Mouse (Mus musculus) forebrain, embryonic 15.5 days (tissue): ENCODE data around the gene Dkk3. TPM values are rescaled to one million over a fixed set of nuclear protein-coding genes. Genes with fewer than 3 reads are reported as not detected.

Source experiments
- ATAC-seq: fragments of 200-750 bp; cut with Nextera tagmentation; replicated peaks from 2 replicates; pipeline ENCODE4 v1.8.0; 2017; ENCODE audit warnings: mild to moderate bottlenecking, moderate TSS enrichment, moderate library complexity
- H3K27ac ChIP-seq: fragments of 300-500 bp; sonication (generic); replicated peaks from 2 replicates; pipeline ENCODE4 v1.5.1; 2015; ENCODE audit warnings: mild to moderate bottlenecking, inconsistent platforms
- H3K27me3 ChIP-seq: fragments of 300-500 bp; sonication (generic); 2 replicates; pipeline ENCODE4 v1.6.1; 2015; ENCODE audit warnings: inconsistent platforms
- H3K36me3 ChIP-seq: fragments of 300-500 bp; sonication (generic); 2 replicates; pipeline ENCODE4 v1.6.1; 2015; ENCODE audit warnings: mild to moderate bottlenecking, inconsistent platforms
- H3K4me1 ChIP-seq: fragments of 300-500 bp; sonication (generic); 2 replicates; pipeline ENCODE4 v1.6.1; 2015; ENCODE audit warnings: inconsistent platforms
- H3K4me2 ChIP-seq: fragments of 300-500 bp; sonication (generic); replicated peaks from 2 replicates; pipeline ENCODE4 v1.6.1; 2015; ENCODE audit warnings: mild to moderate bottlenecking, inconsistent platforms
- H3K4me3 ChIP-seq: fragments of 300-500 bp; sonication (generic); 2 replicates; pipeline ENCODE4 v1.5.1; 2015; ENCODE audit warnings: mild to moderate bottlenecking, inconsistent platforms
- H3K9ac ChIP-seq: fragments of 300-500 bp; sonication (generic); replicated peaks from 2 replicates; pipeline ENCODE4 v1.6.1; 2015; ENCODE audit warnings: mild to moderate bottlenecking, inconsistent platforms
- H3K9me3 ChIP-seq: fragments of 300-500 bp; sonication (generic); 2 replicates; pipeline ENCODE4 v1.6.1; 2016; ENCODE audit warnings: inconsistent platforms
- WGBS: fragments of 180-500 bp; shearing (Covaris S2); methylation state at CpG from one replicate; pipeline ENCODE4 v1.1.7; 2015; ENCODE audit warnings: mixed read lengths; 5-methylcytosine and 5-hydroxymethylcytosine counted together
- polyA plus RNA-seq: library from polyadenylated mRNA; unstranded; fragments of >200 nt; fragmentation: Nextera tagmentation; extraction: Ambion mirVana; gene quantifications from 2 replicates; pipeline ENCODE4 v1.2.1, GENCODE M21; 2015

Dkk3 gene
- polyA plus RNA-seq, 1 experiment from 2014 or later = 25.9 TPM

DNA sequence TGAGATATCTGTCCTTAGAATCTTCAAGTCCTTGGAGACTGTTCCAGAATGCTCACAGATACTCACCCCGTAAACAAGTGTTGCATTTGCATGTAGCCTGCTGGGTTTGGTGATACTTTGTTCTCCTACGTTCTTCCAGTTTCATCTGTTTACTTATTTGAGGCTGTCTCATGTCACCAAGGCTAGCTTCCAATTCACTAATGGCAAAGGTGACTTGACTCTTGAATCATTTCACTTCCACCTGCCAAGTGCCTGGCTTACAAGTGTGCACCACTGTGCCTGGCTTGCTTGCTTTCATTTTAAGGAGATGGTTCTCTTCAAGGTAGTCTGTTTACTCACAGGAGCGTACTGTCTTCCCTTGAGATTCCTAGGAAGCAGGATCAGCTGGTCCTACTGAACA is 5.6 kb upstream of the Dkk3 start:
- Histone ChIP-seq H3K9ac (no peak overlapping the region), H3K27ac (no peak overlapping the region), H3K4me3 (no peak overlapping the region), H3K36me3 (no peaks in the 10 kb centered on the region), H3K4me1 (no peaks in the 10 kb centered on the region), H3K27me3 (no peaks in the 10 kb centered on the region), H3K9me3 (no peaks in the 10 kb centered on the region), H3K4me2 (no peak overlapping the region)
- ATAC-seq = no peak
- 91% methylated on average over 3 of the region's 3 CpGs for WGBS

DNA sequence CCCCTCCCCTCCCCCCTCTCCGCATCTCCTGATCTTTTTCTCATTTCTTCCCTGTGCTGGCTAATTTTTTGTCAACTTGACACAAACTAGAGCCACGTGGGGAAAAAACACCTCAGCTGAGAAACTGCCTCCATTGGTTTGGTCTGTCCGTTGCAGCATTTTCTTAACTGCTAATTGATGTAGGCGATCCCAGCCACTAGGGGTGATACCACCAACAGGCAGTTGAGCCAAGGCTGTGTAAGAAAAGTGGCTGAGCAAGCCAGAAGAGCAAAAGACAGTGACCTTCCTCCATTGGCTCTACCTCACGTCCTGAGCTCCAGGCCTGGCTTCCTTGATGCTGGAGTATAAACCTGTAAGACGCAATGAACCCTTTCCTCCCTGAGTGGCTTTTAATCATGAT is 978 bp upstream of the Dkk3 start:
- H3K4me2 ChIP-seq = no peak overlapping the region
- WGBS = 27% methylated on average over 5 of the region's 6 CpGs

DNA sequence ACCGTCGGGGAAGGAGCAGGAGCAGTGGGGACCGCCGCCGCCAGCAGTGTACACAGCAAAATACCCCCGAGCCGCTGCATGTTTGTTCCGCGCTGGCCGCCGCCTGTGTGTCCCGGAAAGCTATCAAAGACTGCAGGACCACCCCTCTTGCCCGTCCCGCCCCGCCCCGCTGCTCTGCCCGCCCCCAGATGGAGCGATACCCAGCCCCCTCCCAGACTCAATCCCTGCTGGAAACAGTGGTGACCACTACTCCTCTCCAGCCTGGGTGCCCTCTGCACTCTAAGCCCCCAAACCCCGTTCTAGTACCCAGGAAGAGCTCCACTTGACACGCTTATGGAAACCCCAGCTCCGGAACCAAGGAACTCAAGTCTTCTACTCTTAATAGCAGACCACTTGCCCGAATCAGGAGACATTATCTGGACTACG is 528 bp downstream of the Dkk3 start:
- ATAC-seq = peak; percentile 56
- Histone ChIP-seq H3K27ac (no peak overlapping the region), H3K9ac (peak overlapping the region; percentile 43), H3K36me3 (no peaks in the 10 kb centered on the region), H3K4me1 (peaks cover 18% of the 10 kb centered on the region), H3K4me3 (peak overlapping the region; percentile 44), H3K9me3 (no peaks in the 10 kb centered on the region), H3K27me3 (peaks cover 8% of the 10 kb centered on the region; the same call in 1 of the 2 replicates), H3K4me2 (peak overlapping the region; percentile 54)
- 1% methylated on average over 23 of the region's 23 CpGs for WGBS

More for the DNA sequence above, 978 bp upstream of the Dkk3 start:
- H3K4me3 ChIP-seq = no peak overlapping the region
- no peak overlapping the region for H3K27ac ChIP-seq
- no peaks in the 10 kb centered on the region for H3K36me3 ChIP-seq
- ATAC-seq = no peak
- peaks cover 8% of the 10 kb centered on the region for H3K4me1 ChIP-seq
- peaks cover 8% of the 10 kb centered on the region; the same call in 1 of the 2 replicates for H3K27me3 ChIP-seq
- H3K9me3 ChIP-seq = no peaks in the 10 kb centered on the region
- H3K9ac ChIP-seq = no peak overlapping the region

DNA sequence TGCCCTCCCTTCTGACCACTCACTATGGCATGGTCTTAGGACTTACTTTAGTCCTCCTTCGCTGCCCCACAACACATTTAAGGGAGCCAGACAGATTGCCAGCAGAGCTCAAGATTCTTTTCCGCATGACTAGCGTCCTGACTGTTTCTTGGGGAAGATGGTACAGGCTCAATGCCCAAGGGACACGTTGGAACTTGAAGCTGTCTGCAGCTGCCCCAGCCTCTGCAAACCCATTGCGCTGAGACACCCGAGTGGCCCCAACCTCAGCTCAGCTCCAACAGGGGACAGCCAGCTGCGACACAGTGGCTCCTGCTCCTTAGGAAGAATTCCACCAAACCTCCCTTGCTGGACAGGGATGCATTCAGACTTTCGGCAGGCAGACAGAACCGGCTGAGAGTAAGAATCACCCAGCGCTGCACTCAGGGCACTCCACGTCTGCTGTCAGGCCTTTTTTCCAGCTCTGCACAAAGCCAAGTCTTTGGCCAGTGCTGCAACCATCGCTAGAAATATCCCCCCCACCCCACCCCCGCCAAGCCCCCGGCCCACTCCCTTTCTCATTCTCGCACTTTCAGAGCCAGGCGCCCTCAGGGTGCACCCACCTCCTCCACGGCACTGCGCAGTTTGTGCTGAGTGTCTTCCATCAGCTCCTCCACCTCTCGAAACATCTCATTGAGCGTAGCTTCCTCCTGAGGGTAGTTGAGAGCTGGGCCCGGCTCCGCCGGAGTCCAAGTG is 1.1 kb downstream of the Dkk3 start:
- Histone ChIP-seq H3K4me3 (peak overlapping the region; percentile 44), H3K27me3 (peaks cover 8% of the 10 kb centered on the region; the same call in 1 of the 2 replicates), H3K9ac (peak overlapping the region; percentile 43), H3K4me1 (peaks cover 18% of the 10 kb centered on the region), H3K9me3 (no peaks in the 10 kb centered on the region), H3K4me2 (peak overlapping the region; percentile 54), H3K27ac (no peak overlapping the region), H3K36me3 (no peaks in the 10 kb centered on the region)
- peak; percentile 48 for ATAC-seq
- WGBS = 11% methylated on average over 23 of the region's 23 CpGs

DNA sequence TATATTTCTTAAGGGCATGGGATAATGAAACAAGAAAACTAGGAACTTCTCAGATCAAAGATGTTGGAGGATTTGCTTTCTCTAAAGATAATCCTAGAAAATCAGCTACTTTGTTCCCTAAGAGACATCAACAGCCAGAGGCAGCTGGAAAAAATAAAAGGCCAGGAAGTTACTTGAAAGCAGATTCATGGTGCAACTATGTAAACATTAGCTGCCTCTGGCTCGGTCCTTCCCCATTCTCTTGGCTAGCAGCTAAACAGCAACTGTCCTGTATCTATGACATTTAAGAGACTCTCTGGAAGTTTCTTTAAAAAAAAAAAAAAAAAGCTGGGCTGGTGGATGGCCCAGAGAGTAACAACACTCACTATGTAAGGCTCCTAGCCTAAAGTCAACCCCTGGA is 3.7 kb downstream of the Dkk3 start:
- no peaks in the 10 kb centered on the region for H3K36me3 ChIP-seq
- no peak overlapping the region for H3K4me2 ChIP-seq
- H3K9ac ChIP-seq = no peak overlapping the region
- ATAC-seq = no peak
- 37% methylated on average over 1 of the region's 1 CpGs for WGBS
- peaks cover 18% of the 10 kb centered on the region for H3K4me1 ChIP-seq
- peaks cover 8% of the 10 kb centered on the region; the same call in 1 of the 2 replicates for H3K27me3 ChIP-seq
- H3K4me3 ChIP-seq = no peak overlapping the region
- no peaks in the 10 kb centered on the region for H3K9me3 ChIP-seq
- H3K27ac ChIP-seq = no peak overlapping the region

DNA sequence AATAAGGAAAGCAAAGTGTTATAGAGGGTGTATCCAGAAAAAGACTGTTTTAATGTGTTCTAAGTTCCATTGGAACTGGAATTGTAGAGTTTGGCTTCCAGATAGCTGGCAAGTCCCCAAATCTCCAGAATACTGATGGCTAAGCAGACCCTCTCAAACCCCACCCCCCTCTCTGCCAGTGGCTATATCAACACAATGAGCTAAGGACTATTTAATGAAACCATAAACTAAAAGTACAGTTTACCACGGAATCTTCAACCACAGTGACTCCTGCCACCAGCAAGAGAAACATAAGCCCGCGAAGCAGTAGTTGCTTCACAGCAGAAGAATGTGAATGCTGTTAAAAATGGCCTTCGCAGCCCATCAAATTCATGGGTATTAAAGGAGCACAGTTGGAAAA is 4.4 kb downstream of the Dkk3 start:
- Histone ChIP-seq H3K9ac (no peak overlapping the region), H3K27ac (no peak overlapping the region), H3K36me3 (no peaks in the 10 kb centered on the region), H3K4me1 (peaks cover 18% of the 10 kb centered on the region), H3K4me3 (no peak overlapping the region), H3K9me3 (no peaks in the 10 kb centered on the region), H3K4me2 (no peak overlapping the region), H3K27me3 (peaks cover 8% of the 10 kb centered on the region; the same call in 1 of the 2 replicates)
- no peak for ATAC-seq
- WGBS = 78% methylated on average over 4 of the region's 4 CpGs

DNA sequence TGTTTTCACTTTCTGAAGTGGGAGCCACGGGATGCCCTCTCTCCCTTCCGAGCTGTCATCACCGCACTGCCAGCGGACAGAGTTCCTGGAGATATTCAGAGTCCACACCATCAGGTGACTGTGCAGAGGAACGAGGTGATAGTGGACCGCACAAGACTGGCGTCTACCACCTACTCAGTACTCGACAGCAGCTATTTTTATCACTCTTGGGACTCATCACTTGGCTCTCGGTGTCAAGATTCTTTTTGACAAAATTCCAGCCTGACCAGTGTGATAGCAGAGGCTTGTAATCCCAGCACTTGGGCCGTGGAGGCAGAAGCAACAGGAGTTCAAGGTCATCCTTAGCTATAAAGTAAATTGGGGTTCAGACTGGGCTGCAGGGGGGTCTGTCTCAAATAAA is 9.7 kb downstream of the Dkk3 start:
- no peaks in the 10 kb centered on the region for H3K36me3 ChIP-seq
- H3K9ac ChIP-seq = no peak overlapping the region
- H3K4me2 ChIP-seq = no peak overlapping the region
- 92% methylated on average over 10 of the region's 10 CpGs for WGBS
- no peak for ATAC-seq
- H3K4me3 ChIP-seq = no peak overlapping the region
- H3K27me3 ChIP-seq = no peaks in the 10 kb centered on the region
- peaks cover 6% of the 10 kb centered on the region for H3K4me1 ChIP-seq
- no peaks in the 10 kb centered on the region for H3K9me3 ChIP-seq
- H3K27ac ChIP-seq = no peak overlapping the region

DNA sequence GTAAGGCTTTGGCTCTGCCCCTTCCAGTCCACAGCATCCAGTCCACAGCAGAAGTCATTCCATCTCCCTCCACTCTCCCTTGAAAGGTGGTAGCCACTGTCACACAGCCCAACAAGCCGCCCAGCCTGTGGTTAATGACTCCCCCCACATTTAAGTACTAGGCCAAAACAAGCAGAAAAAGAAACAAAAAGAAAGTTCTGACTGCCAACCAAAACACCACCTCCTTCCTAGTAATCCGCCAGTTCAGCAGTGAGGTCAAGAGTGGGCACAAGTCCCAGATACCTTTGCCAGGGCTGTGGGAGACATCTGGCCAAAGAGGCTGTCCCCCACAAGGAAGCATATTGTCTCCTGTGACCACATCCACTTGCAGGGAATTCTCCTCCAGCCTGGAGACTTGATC is 10.9 kb downstream of the Dkk3 start:
- Histone ChIP-seq H3K9ac (no peak overlapping the region), H3K27ac (no peak overlapping the region), H3K36me3 (no peaks in the 10 kb centered on the region), H3K9me3 (no peaks in the 10 kb centered on the region), H3K27me3 (no peaks in the 10 kb centered on the region), H3K4me1 (peaks cover 12% of the 10 kb centered on the region; the same call in 1 of the 2 replicates), H3K4me2 (no peak overlapping the region), H3K4me3 (no peak overlapping the region)
- no peak for ATAC-seq
- WGBS = 71% methylated on average over 2 of the region's 2 CpGs

DNA sequence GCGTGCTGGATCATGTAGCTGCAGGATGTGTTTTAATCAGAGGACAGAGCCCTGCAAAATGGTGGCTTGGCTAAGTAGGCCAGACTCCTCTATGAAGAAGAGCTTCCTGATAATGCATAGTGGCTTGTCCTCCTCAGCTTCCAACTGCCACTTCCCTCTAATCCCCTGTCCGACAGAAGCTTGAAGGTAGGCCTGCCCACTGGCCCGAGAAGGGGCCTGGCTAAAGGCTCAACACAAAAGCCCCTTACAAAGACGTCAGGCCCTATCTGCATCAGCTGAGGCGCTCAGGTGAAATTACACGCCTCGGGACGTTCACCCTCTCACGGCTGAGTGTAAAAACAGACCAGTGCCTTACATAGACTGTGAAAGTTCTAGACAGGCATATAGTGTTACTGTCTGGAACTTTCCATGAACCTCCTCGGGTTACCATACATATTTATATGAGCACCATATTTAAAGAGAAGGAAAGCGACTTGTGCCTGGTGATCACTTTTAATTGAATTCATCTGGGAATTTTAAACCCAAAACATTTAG is 14.1 kb downstream of the Dkk3 start:
- no peaks in the 10 kb centered on the region for H3K27me3 ChIP-seq
- H3K9ac ChIP-seq = no peak overlapping the region
- H3K4me1 ChIP-seq = peaks cover 18% of the 10 kb centered on the region; the same call in 1 of the 2 replicates
- H3K4me3 ChIP-seq = no peak overlapping the region
- 37% methylated on average over 11 of the region's 11 CpGs for WGBS
- no peak overlapping the region for H3K4me2 ChIP-seq
- no peaks in the 10 kb centered on the region for H3K36me3 ChIP-seq
- H3K9me3 ChIP-seq = no peaks in the 10 kb centered on the region
- no peak overlapping the region for H3K27ac ChIP-seq
- ATAC-seq = no peak

DNA sequence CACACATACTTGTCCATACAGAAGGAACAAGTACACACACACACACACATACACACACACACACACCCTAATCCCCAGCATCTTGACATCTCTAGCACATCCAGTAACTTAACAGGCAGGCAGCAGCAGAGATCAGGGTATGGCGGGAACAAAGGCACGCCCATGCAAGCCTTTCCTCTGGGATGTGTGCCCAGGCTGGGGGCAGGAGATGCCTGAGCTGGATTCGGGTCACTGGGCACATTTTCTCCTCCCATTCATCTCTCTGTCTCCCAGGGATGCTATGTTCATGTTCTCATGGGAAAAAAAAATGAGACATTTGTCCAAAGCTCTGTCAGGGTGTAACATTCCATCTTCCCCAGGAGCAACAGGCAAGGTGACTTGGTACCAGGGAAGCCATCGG is 14.9 kb downstream of the Dkk3 start:
- peak overlapping the region; percentile 47; the same call in 1 of the 2 replicates for H3K27ac ChIP-seq
- no peaks in the 10 kb centered on the region for H3K36me3 ChIP-seq
- no peak overlapping the region for H3K9ac ChIP-seq
- ATAC-seq = 0 out of 2 replicates have a peak, but pooled peaks have one; percentile 41
- no peaks in the 10 kb centered on the region for H3K27me3 ChIP-seq
- H3K9me3 ChIP-seq = no peaks in the 10 kb centered on the region
- 50% methylated on average over 4 of the region's 4 CpGs for WGBS
- H3K4me2 ChIP-seq = no peak overlapping the region
- H3K4me1 ChIP-seq = peaks cover 18% of the 10 kb centered on the region; the same call in 1 of the 2 replicates
- no peak overlapping the region for H3K4me3 ChIP-seq

DNA sequence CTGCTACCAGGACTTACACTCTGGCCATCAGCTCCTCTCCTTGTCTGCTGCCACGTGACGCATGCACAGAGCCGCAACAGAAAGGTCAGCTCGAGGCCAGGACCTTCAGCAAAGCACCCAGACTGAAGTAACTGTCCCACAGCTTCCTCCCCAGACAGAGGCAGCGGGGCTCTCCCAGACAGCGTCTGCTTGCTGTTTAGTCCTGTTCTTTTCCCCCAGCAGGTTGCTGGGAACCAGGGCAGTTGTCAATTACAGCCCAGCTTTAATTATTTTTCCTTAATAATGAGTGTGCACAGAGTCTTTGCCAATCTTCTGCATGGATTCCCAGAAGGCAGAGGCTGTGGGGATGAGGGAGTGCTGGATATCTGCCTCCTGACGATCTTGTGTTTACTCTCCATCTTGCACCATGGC is 15.8 kb downstream of the Dkk3 start:
- Histone ChIP-seq H3K27ac (peak overlapping the region; percentile 47), H3K4me3 (no peak overlapping the region), H3K4me2 (no peak overlapping the region), H3K36me3 (no peaks in the 10 kb centered on the region), H3K27me3 (no peaks in the 10 kb centered on the region), H3K9ac (no peak overlapping the region), H3K4me1 (peaks cover 18% of the 10 kb centered on the region; the same call in 1 of the 2 replicates), H3K9me3 (no peaks in the 10 kb centered on the region)
- 22% methylated on average over 7 of the region's 7 CpGs for WGBS
- ATAC-seq = 0 out of 2 replicates have a peak, but pooled peaks have one; percentile 48

DNA sequence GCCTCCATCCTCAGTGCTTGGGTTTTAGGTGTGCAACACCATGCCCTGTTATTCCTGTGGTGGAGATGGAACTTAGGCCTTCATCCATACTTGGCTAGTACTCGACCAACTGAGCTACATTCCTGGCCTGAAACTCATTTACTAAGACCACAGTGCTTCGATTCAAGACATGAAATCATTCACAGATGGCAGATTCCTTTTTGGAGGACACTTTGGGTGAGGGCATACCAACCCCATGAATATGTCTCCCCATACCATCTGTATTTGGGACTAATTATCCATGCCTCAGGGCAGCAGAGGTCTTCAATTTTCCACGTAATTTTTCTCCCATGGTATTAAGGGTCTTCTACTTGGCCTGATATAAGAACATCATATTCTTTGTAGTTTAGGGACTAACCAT is 16.2 kb downstream of the Dkk3 start:
- Histone ChIP-seq H3K36me3 (no peaks in the 10 kb centered on the region), H3K9ac (no peak overlapping the region), H3K4me2 (no peak overlapping the region), H3K4me1 (peaks cover 18% of the 10 kb centered on the region; the same call in 1 of the 2 replicates), H3K9me3 (no peaks in the 10 kb centered on the region), H3K27me3 (no peaks in the 10 kb centered on the region), H3K4me3 (no peak overlapping the region), H3K27ac (peak overlapping the region; percentile 47; the same call in 1 of the 2 replicates)
- no peak for ATAC-seq
- WGBS = 65% methylated on average over 3 of the region's 3 CpGs
